Mouse (Mus musculus) limb, embryonic 15.5 days (tissue): ENCODE measurements around the gene Rnpepl1. TPM values are rescaled to one million over a fixed set of nuclear protein-coding genes. Genes with fewer than 3 reads are reported as not detected.

Source experiments
- ATAC-seq: fragments of 200-750 bp; cut with Nextera tagmentation; 2 replicates; pipeline ENCODE4 v1.8.0; 2017; ENCODE audit warnings: low read depth, moderate TSS enrichment; ENCODE audit not compliant: insufficient number of reproducible peaks, low FRiP score, low TSS enrichment
- H3K27ac ChIP-seq: fragments of 300-500 bp; sonication (generic); 2 replicates; pipeline ENCODE4 v1.5.1; 2015; ENCODE audit warnings: moderate library complexity, mild to moderate bottlenecking, inconsistent platforms
- H3K27me3 ChIP-seq: fragments of 300-500 bp; sonication (generic); 2 replicates; pipeline ENCODE4 v1.6.1; 2015; ENCODE audit warnings: inconsistent platforms
- H3K36me3 ChIP-seq: fragments of 300-500 bp; sonication (generic); 2 replicates; pipeline ENCODE4 v1.6.1; 2015; ENCODE audit warnings: inconsistent platforms
- H3K4me1 ChIP-seq: fragments of 300-500 bp; sonication (generic); 2 replicates; pipeline ENCODE4 v1.6.1; 2015; ENCODE audit warnings: inconsistent platforms
- H3K4me2 ChIP-seq: fragments of 300-500 bp; sonication (generic); 2 replicates; pipeline ENCODE4 v1.6.1; 2015; ENCODE audit warnings: mild to moderate bottlenecking, inconsistent platforms
- H3K4me3 ChIP-seq: fragments of 300-500 bp; sonication (generic); 2 replicates; pipeline ENCODE4 v1.5.1; 2015; ENCODE audit warnings: mild to moderate bottlenecking, inconsistent platforms
- H3K9ac ChIP-seq: fragments of 300-500 bp; sonication (generic); 2 replicates; pipeline ENCODE4 v1.6.1; 2015; ENCODE audit warnings: inconsistent platforms
- H3K9me3 ChIP-seq: fragments of 300-500 bp; sonication (generic); 2 replicates; pipeline ENCODE4 v1.6.1; 2016; ENCODE audit warnings: inconsistent platforms
- WGBS: fragments of 180-500 bp; shearing (Covaris S2); methylation state at CpG from one replicate; pipeline ENCODE4 v1.1.7; 2015; 5-methylcytosine and 5-hydroxymethylcytosine counted together
- polyA plus RNA-seq: library from polyadenylated mRNA; unstranded; fragments of >200 nt; fragmentation: Nextera tagmentation; extraction: Ambion mirVana; gene quantifications from 2 replicates; pipeline ENCODE4 v1.2.1, GENCODE M21; 2015

Rnpepl1 gene
- polyA plus RNA-seq, 1 experiment from 2014 or later, result 44.7 TPM

GRCm38 (mm10) chr1:92930171-92930706 lies 19.7 kb downstream of the Rnpepl1 start:
- WGBS, result 12% methylated on average over 1 of the region's 1 CpGs
- Histone ChIP-seq H3K27ac (no peak overlapping the region), H3K27me3 (no peaks in the 10 kb centered on the region), H3K4me3 (no peak overlapping the region), H3K4me2 (no peak overlapping the region), H3K4me1 (peaks cover 9% of the 10 kb centered on the region), H3K9me3 (no peaks in the 10 kb centered on the region), H3K36me3 (no peaks in the 10 kb centered on the region), H3K9ac (no peak overlapping the region)
- no peak for ATAC-seq

DNA sequence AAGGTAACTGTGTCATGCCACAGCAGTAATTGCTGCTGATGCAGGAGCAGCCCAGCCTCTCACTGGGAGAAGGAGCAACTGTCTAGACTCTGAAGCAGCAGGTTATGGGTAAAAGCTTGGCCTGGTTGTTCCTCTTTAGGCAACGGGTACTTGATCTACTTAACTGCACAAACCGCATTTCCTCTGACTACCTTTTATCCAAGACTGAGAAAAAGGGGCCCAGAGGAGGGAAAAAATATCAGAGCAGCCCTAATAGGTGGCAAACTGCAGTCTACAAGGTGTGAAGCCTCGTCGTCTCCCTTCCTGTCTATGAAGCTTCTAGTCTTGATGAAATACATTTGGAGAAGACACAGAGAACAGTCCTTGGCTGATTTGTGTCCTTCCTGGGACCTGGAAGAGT lies 23.0 kb downstream of the Rnpepl1 start:
- Histone ChIP-seq H3K4me3 (peak overlapping the region; percentile 80), H3K9me3 (no peaks in the 10 kb centered on the region), H3K9ac (peak overlapping the region; percentile 41), H3K27ac (peak overlapping the region; percentile 98), H3K27me3 (no peaks in the 10 kb centered on the region), H3K36me3 (peaks cover 4% of the 10 kb centered on the region), H3K4me2 (peak overlapping the region; percentile 74), H3K4me1 (peaks cover 18% of the 10 kb centered on the region)
- no peak for ATAC-seq
- WGBS, result 78% methylated on average over 4 of the region's 4 CpGs

DNA sequence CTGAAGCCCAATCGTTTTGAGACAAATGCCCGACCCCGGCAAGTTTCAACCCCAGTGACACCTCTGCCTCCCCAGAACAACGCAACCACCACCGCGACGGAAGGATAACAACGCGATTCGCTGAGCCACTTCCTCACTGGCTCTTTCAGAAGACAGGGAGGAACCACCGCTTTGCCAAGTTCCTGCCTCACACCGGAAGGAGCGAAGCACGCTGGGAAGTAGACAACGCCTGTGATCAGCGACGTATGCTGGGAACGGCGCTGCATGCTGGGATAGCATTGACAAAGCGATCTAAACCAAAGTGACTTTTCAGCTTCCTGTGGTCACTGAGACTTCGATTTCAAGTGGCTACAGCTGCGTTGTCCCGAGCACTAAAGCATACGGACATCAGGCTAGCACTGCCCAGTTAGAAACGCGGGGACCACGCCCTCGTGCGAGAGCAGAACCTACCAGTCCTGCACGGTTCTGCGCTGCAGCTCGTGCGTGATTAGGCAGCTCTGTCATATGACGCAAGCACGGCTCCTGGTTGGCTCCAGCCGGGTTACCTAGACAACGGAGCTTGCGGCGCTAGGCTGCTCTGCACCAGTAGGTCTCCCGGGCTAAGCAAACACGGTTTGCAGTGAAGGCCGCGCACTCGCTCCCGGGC lies 23.7 kb downstream of the Rnpepl1 start, which contains the start of gene Capn10:
TSS of gene Capn10 (plus strand) at position 195 of the 646 bp plus-strand sequence.
- Histone ChIP-seq H3K9me3 (no peaks in the 10 kb centered on the region), H3K27me3 (no peaks in the 10 kb centered on the region), H3K36me3 (peaks cover 11% of the 10 kb centered on the region), H3K4me3 (peak within 1 kb of the TSS; percentile 80), H3K9ac (peak within 1 kb of the TSS; percentile 70), H3K4me1 (peaks cover 18% of the 10 kb centered on the region), H3K27ac (peak within 1 kb of the TSS; percentile 98), H3K4me2 (peak within 1 kb of the TSS; percentile 74)
- WGBS, result under 1% methylated on average over 45 of the region's 45 CpGs
- ATAC-seq, result peak; percentile 99

GRCm38 (mm10) chr1:92935054-92935962 lies 24.7 kb downstream of the Rnpepl1 start:
- peak overlapping the region; percentile 98 for H3K27ac ChIP-seq
- H3K27me3 ChIP-seq, result no peaks in the 10 kb centered on the region
- 17% methylated on average over 10 of the region's 10 CpGs for WGBS
- no peaks in the 10 kb centered on the region for H3K9me3 ChIP-seq
- no peak for ATAC-seq
- H3K36me3 ChIP-seq, result peaks cover 21% of the 10 kb centered on the region
- H3K4me2 ChIP-seq, result peak overlapping the region; percentile 74
- H3K4me1 ChIP-seq, result peaks cover 18% of the 10 kb centered on the region
- H3K9ac ChIP-seq, result peak overlapping the region; percentile 70
- peak overlapping the region; percentile 80 for H3K4me3 ChIP-seq

DNA sequence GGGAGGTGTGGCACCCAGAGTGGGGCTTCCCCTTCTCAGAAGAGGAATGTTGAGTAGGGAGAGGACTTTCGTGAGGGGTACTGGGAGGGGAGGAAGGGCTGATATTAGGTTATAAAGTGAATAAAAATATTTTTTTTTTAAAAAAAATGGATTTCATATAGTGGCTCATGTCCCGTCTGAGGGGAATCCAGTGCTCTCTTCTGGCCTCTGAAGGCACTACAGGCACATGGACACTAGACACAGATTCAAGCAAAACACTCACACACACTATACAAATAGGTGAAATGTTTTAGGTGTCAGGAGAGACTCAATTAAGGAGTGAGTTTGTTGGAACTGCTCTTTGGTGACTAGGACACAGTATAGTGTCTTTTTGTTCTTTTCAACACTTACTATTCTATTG lies 25.4 kb downstream of the Rnpepl1 start:
- 55% methylated on average over 2 of the region's 2 CpGs for WGBS
- ATAC-seq, result no peak
- no peak overlapping the region for H3K9ac ChIP-seq

DNA sequence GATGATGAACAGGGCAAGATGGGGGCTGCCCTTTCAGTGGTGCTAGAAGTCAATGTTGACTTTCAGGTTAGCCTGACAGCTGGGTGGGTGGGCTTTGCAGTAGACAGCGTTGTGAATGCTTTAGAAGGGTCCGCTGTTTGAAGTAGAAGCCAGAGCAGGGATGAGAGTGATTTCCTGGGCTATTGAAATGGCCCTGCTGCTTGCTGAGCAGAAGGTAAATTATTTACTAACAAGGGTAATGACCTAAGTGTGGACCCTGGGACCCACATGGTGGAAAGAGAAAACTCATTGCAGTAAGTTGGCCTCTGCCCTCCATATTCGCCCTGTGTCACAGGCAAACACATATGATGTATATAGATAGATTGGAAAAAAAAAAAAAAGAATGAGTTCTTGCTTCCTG lies 25.9 kb downstream of the Rnpepl1 start:
- H3K4me3 ChIP-seq, result no peak overlapping the region
- WGBS, result 85% methylated on average over 3 of the region's 3 CpGs
- H3K9ac ChIP-seq, result no peak overlapping the region
- H3K36me3 ChIP-seq, result peaks cover 25% of the 10 kb centered on the region
- no peak for ATAC-seq
- H3K27ac ChIP-seq, result no peak overlapping the region
- no peaks in the 10 kb centered on the region for H3K9me3 ChIP-seq
- H3K27me3 ChIP-seq, result no peaks in the 10 kb centered on the region
- peaks cover 18% of the 10 kb centered on the region for H3K4me1 ChIP-seq
- H3K4me2 ChIP-seq, result no peak overlapping the region

More for the DNA sequence above, 25.4 kb downstream of the Rnpepl1 start:
- peak overlapping the region; percentile 74 for H3K4me2 ChIP-seq
- H3K4me1 ChIP-seq, result peaks cover 18% of the 10 kb centered on the region
- H3K27ac ChIP-seq, result no peak overlapping the region
- no peaks in the 10 kb centered on the region for H3K27me3 ChIP-seq
- H3K9me3 ChIP-seq, result no peaks in the 10 kb centered on the region
- peak overlapping the region; percentile 80; the same call in 1 of the 2 replicates for H3K4me3 ChIP-seq
- peaks cover 24% of the 10 kb centered on the region for H3K36me3 ChIP-seq

DNA sequence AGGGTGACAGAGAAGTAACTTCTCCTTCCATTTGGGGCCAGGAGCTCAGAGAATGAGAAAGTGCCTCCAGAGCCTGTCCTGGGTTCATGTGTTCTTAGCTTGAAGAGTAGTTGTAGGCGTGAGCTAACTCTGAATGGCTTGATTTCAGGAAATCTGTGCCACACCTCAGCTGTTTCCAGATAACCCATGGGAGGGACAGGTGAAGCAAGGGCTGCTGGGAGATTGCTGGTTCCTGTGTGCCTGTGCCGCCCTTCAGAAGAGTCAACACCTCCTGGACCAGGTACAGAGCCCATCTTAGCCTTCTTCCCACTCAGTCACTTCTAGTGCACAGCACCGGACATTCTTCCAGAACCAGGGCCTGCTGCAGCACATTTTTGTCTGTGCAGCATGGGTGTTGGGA lies 27.2 kb downstream of the Rnpepl1 start:
- no peak overlapping the region for H3K4me3 ChIP-seq
- H3K27me3 ChIP-seq, result no peaks in the 10 kb centered on the region
- H3K9ac ChIP-seq, result no peak overlapping the region
- no peak overlapping the region for H3K27ac ChIP-seq
- no peak overlapping the region for H3K4me2 ChIP-seq
- no peaks in the 10 kb centered on the region for H3K9me3 ChIP-seq
- H3K4me1 ChIP-seq, result peaks cover 18% of the 10 kb centered on the region
- 93% methylated on average over 3 of the region's 3 CpGs for WGBS
- peaks cover 39% of the 10 kb centered on the region for H3K36me3 ChIP-seq
- ATAC-seq, result no peak

GRCm38 (mm10) chr1:92939746-92940145 lies 29.2 kb downstream of the Rnpepl1 start:
- Histone ChIP-seq H3K27ac (no peak overlapping the region), H3K27me3 (no peaks in the 10 kb centered on the region), H3K4me2 (no peak overlapping the region), H3K36me3 (peaks cover 57% of the 10 kb centered on the region), H3K9me3 (no peaks in the 10 kb centered on the region), H3K9ac (no peak overlapping the region), H3K4me1 (peaks cover 13% of the 10 kb centered on the region), H3K4me3 (no peak overlapping the region)
- ATAC-seq, result no peak
- 92% methylated on average over 4 of the region's 4 CpGs for WGBS

GRCm38 (mm10) chr1:92943219-92943989 lies 32.8 kb downstream of the Rnpepl1 start:
- no peak overlapping the region for H3K9ac ChIP-seq
- no peak overlapping the region for H3K4me2 ChIP-seq
- H3K27ac ChIP-seq, result no peak overlapping the region
- ATAC-seq, result no peak
- H3K27me3 ChIP-seq, result no peaks in the 10 kb centered on the region
- no peak overlapping the region for H3K4me3 ChIP-seq
- WGBS, result 92% methylated on average over 19 of the region's 19 CpGs
- H3K9me3 ChIP-seq, result no peaks in the 10 kb centered on the region
- H3K4me1 ChIP-seq, result no peaks in the 10 kb centered on the region
- peaks cover 92% of the 10 kb centered on the region for H3K36me3 ChIP-seq

- ATAC-seq, result no peak
- no peak overlapping the region for H3K9ac ChIP-seq
- H3K4me2 ChIP-seq, result no peak overlapping the region
- H3K27ac ChIP-seq, result no peak overlapping the region
- H3K4me3 ChIP-seq, result no peak overlapping the region
- peaks cover 65% of the 10 kb centered on the region for H3K36me3 ChIP-seq
- no peaks in the 10 kb centered on the region for H3K27me3 ChIP-seq
- no peaks in the 10 kb centered on the region for H3K4me1 ChIP-seq
- WGBS, result 98% methylated on average over 3 of the region's 3 CpGs
- no peaks in the 10 kb centered on the region for H3K9me3 ChIP-seq
Observed at GRCm38 (mm10) chr1:92947966-92948365, 37.4 kb downstream of the Rnpepl1 start.

- 55% methylated on average over 6 of the region's 6 CpGs for WGBS
- H3K27me3 ChIP-seq, result no peaks in the 10 kb centered on the region
- H3K27ac ChIP-seq, result no peak overlapping the region
- H3K4me1 ChIP-seq, result no peaks in the 10 kb centered on the region
- H3K4me3 ChIP-seq, result no peak overlapping the region
- H3K9ac ChIP-seq, result no peak overlapping the region
- no peaks in the 10 kb centered on the region for H3K9me3 ChIP-seq
- peaks cover 51% of the 10 kb centered on the region for H3K36me3 ChIP-seq
- no peak overlapping the region for H3K4me2 ChIP-seq
- ATAC-seq, result no peak
Observed at GRCm38 (mm10) chr1:92949426-92949825, 38.8 kb downstream of the Rnpepl1 start.
